In the genomic region with DNA sequence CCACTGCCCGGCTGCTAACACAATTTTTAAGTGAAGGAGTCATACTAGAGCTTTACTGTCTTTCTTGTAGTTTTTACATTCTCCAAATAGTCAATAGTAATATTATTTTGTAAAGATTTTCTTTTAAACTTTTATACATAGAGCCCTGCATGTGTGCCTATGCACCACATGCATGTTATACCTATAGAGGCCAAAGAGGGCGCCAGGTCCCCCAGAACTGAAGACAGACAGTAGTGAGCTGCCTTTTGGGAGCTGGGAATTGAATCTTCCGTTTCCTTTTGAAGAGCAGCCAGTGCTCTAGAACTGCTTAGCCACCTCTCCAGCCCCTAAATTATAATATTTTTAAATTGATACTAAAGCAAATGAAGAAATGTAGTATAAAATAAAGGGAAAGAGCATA, we compare ENCODE assay signal across 11 mouse cellular contexts.
DNase-seq lines count a peak whose midpoint lies in the region; ATAC-seq lines count a peak whose summit lies in the region.
"Had no signal": no experiment of that assay in that cellular context is flagged by ENCODE, and none has a peak within 500 bp of the region (broad histone marks: within the 10 kb centered on the region; RNA-seq: fewer than 3 reads in every experiment).

No protein-coding gene starts in this region.

- no peaks in the 10 kb centered on the region for H3K4me1 ChIP-seq in hindbrain, embryonic 12.5 days
- peaks cover 8% of the 10 kb centered on the region for H3K4me1 ChIP-seq in hindbrain, embryonic 13.5 days (replicated peaks)
- H3K4me1 ChIP-seq in neural tube, embryonic 14.5 days (ENCODE audit: control insufficient read depth, insufficient read depth, low read length): peaks cover 3% of the 10 kb centered on the region; the same call in 1 of the 2 replicates
- H3K4me1 ChIP-seq: embryonic facial prominence, embryonic 12.5 days had no signal

- no peaks in the 10 kb centered on the region for H3K27me3 ChIP-seq in hindbrain, embryonic 12.5 days
- H3K27me3 ChIP-seq in hindbrain, embryonic 13.5 days: no peaks in the 10 kb centered on the region
- H3K27me3 ChIP-seq in neural tube, embryonic 14.5 days (ENCODE audit: control insufficient read depth, insufficient read depth, low read length): no peaks in the 10 kb centered on the region
- H3K27me3 ChIP-seq: embryonic facial prominence, embryonic 12.5 days had no signal

- intact Hi-C loops in heart, postnatal 36 days (cut with DNase I): no loop called here

- no peaks in the 10 kb centered on the region for H3K36me3 ChIP-seq in hindbrain, embryonic 12.5 days
- no peaks in the 10 kb centered on the region for H3K36me3 ChIP-seq in hindbrain, embryonic 13.5 days
- no peaks in the 10 kb centered on the region for H3K36me3 ChIP-seq in neural tube, embryonic 14.5 days (ENCODE audit: control insufficient read depth, insufficient read depth, low read length)
- H3K36me3 ChIP-seq: embryonic facial prominence, embryonic 12.5 days had no signal

- H3K9me3 ChIP-seq in hindbrain, embryonic 12.5 days (replicated peaks): no peaks in the 10 kb centered on the region
- no peaks in the 10 kb centered on the region for H3K9me3 ChIP-seq in hindbrain, embryonic 13.5 days
- no peaks in the 10 kb centered on the region for H3K9me3 ChIP-seq in neural tube, embryonic 14.5 days (ENCODE audit: control insufficient read depth, low read length)
- H3K9me3 ChIP-seq: embryonic facial prominence, embryonic 12.5 days had no signal

- no peak overlapping the region for H3K4me2 ChIP-seq in hindbrain, embryonic 12.5 days (replicated peaks)
- H3K4me2 ChIP-seq in hindbrain, embryonic 13.5 days: no peak overlapping the region
- no peak overlapping the region for H3K4me2 ChIP-seq in neural tube, embryonic 14.5 days (ENCODE audit: low read depth, low read length)
- H3K4me2 ChIP-seq: embryonic facial prominence, embryonic 12.5 days had no signal

- DNase-seq in neural tube, embryonic 10.5 days (ENCODE audit: extremely low spot score, low spot score): no peak
- peak; percentile 65 for DNase-seq in thymus, postnatal 4 days
- no peak for DNase-seq in urinary bladder, postnatal 14 days (ENCODE audit: low spot score)
- DNase-seq in heart, postnatal 36 days: no peak

- H3K9ac ChIP-seq in hindbrain, embryonic 12.5 days: no peak overlapping the region
- no peak overlapping the region for H3K9ac ChIP-seq in hindbrain, embryonic 13.5 days
- H3K9ac ChIP-seq in neural tube, embryonic 14.5 days (replicated peaks; ENCODE audit: low read depth, low read length): no peak overlapping the region
- H3K9ac ChIP-seq: embryonic facial prominence, embryonic 12.5 days had no signal

- H3K27ac ChIP-seq in hindbrain, embryonic 12.5 days: no peak overlapping the region
- no peak overlapping the region for H3K27ac ChIP-seq in hindbrain, embryonic 13.5 days
- no peak overlapping the region for H3K27ac ChIP-seq in neural tube, embryonic 14.5 days (ENCODE audit: low read depth, low read length)
- H3K27ac ChIP-seq: embryonic facial prominence, embryonic 12.5 days had no signal

- ATAC-seq in hindbrain, embryonic 12.5 days (ENCODE audit: low FRiP score): peak; percentile 48; the same call in 1 of the 2 replicates
- no peak for ATAC-seq in hindbrain, embryonic 13.5 days (ENCODE audit: low FRiP score)
- ATAC-seq in neural tube, embryonic 14.5 days (ENCODE audit: low read depth): 0 out of 2 replicates have a peak, but pooled peaks have one; percentile 45
- ATAC-seq in common myeloid progenitor, adult 5-6 weeks (replicated peaks; ENCODE audit: low read depth, poor library complexity, severe bottlenecking): peak; percentile 76
- ATAC-seq: activated CD4-positive, CD25-positive, alpha-beta regulatory T cell, adult 4 months; inflammation-experienced regulatory T-cells, adult 6 months had no signal

- H3K4me3 ChIP-seq in hindbrain, embryonic 12.5 days: no peak overlapping the region
- no peak overlapping the region for H3K4me3 ChIP-seq in hindbrain, embryonic 13.5 days
- no peak overlapping the region for H3K4me3 ChIP-seq in neural tube, embryonic 14.5 days (ENCODE audit: low read depth, low read length)
- H3K4me3 ChIP-seq: embryonic facial prominence, embryonic 12.5 days had no signal

- 77% methylated on average over 3 of the region's 3 CpGs for WGBS in hindbrain, embryonic 12.5 days
- WGBS in hindbrain, embryonic 13.5 days: 73% methylated on average over 3 of the region's 3 CpGs
- WGBS in neural tube, embryonic 14.5 days: 69% methylated on average over 3 of the region's 3 CpGs
